In genomic region chr5:74256705-74257104, GRCm38 (mm10) we compare ENCODE assay signal across 20 mouse cellular contexts.
DNase-seq lines count a peak whose midpoint lies in the region; ATAC-seq and TF ChIP-seq lines count a peak whose summit lies in the region.
"Had no signal": no experiment of that assay in that cellular context is flagged by ENCODE, and none has a peak within 500 bp of the region (broad histone marks: within the 10 kb centered on the region; RNA-seq: fewer than 3 reads in every experiment).

No protein-coding gene starts in this region.

- TF ChIP-seq POLR2A in kidney, adult 2 months (IDR thresholded peaks at IDR 0.05; ENCODE audit: low read depth, low read length) = no peak
- TF ChIP-seq POLR2A in liver, adult 2 months (IDR thresholded peaks at IDR 0.05; ENCODE audit: extremely low read depth, insufficient read depth, low read length) = no peak

- H3K9me3 ChIP-seq in liver, postnatal 0 days (ENCODE audit: low read length) = no peaks in the 10 kb centered on the region
- no peaks in the 10 kb centered on the region for H3K9me3 ChIP-seq in heart, embryonic 16.5 days (replicated peaks; ENCODE audit: control insufficient read depth, low read length)
- H3K9me3 ChIP-seq in forebrain, postnatal 0 days (ENCODE audit: low read length) = no peaks in the 10 kb centered on the region
- H3K9me3 ChIP-seq: embryonic facial prominence, embryonic 15.5 days; limb, embryonic 15.5 days; midbrain, embryonic 10.5 days had no signal

- no peak for ATAC-seq in liver, postnatal 0 days
- ATAC-seq in heart, embryonic 16.5 days (replicated peaks; ENCODE audit: extremely low read depth, insufficient read depth, low FRiP score) = no peak
- no peak for ATAC-seq in forebrain, postnatal 0 days
- ATAC-seq: forebrain, embryonic 16.5 days; hindbrain, embryonic 16.5 days; intestine, embryonic 16.5 days had no signal

- no peak overlapping the region for H3K9ac ChIP-seq in liver, adult 2 months (ENCODE audit: low read depth, low read length)
- no peak overlapping the region for H3K9ac ChIP-seq in liver, postnatal 0 days (replicated peaks)
- H3K9ac ChIP-seq in heart, embryonic 16.5 days (ENCODE audit: low read length) = 0 out of 2 replicates have a peak overlapping the region, but pooled peaks have one; percentile 6
- no peak overlapping the region for H3K9ac ChIP-seq in forebrain, postnatal 0 days
- H3K9ac ChIP-seq: embryonic facial prominence, embryonic 15.5 days; limb, embryonic 15.5 days had no signal

- no peak overlapping the region for H3K4me3 ChIP-seq in kidney, adult 2 months (ENCODE audit: insufficient read depth, low read depth, low read length)
- no peak overlapping the region for H3K4me3 ChIP-seq in liver, adult 2 months (ENCODE audit: insufficient read depth, low read depth, low read length)
- no peak overlapping the region for H3K4me3 ChIP-seq in liver, postnatal 0 days (ENCODE audit: low read depth, low read length)
- H3K4me3 ChIP-seq in heart, embryonic 16.5 days (ENCODE audit: low read length) = no peak overlapping the region
- no peak overlapping the region for H3K4me3 ChIP-seq in forebrain, postnatal 0 days (ENCODE audit: low read depth, low read length)
- H3K4me3 ChIP-seq: embryonic facial prominence, embryonic 15.5 days; limb, embryonic 15.5 days; midbrain, embryonic 10.5 days had no signal

- TF ChIP-seq EP300 in liver, postnatal 0 days (IDR thresholded peaks at IDR 0.05; ENCODE audit: low read depth) = no peak

- WGBS in kidney, adult 2 months = 59% methylated on average over 4 of the region's 4 CpGs
- WGBS in liver, adult 2 months = 85% methylated on average over 4 of the region's 4 CpGs
- WGBS in liver, postnatal 0 days (ENCODE audit: insufficient replicate concordance) = 55% methylated on average over 4 of the region's 4 CpGs
- WGBS in heart, embryonic 16.5 days = 34% methylated on average over 4 of the region's 4 CpGs
- WGBS in forebrain, postnatal 0 days = 73% methylated on average over 4 of the region's 4 CpGs

- no peaks in the 10 kb centered on the region for H3K36me3 ChIP-seq in kidney, adult 2 months (ENCODE audit: control insufficient read depth, insufficient read depth, low read length)
- H3K36me3 ChIP-seq in liver, adult 2 months (ENCODE audit: control insufficient read depth, insufficient read depth, low read length) = no peaks in the 10 kb centered on the region
- no peaks in the 10 kb centered on the region for H3K36me3 ChIP-seq in liver, postnatal 0 days (replicated peaks; ENCODE audit: insufficient read depth, low read length)
- H3K36me3 ChIP-seq in heart, embryonic 16.5 days (ENCODE audit: control insufficient read depth, insufficient read depth) = no peaks in the 10 kb centered on the region
- no peaks in the 10 kb centered on the region for H3K36me3 ChIP-seq in forebrain, postnatal 0 days (ENCODE audit: insufficient read depth)
- H3K36me3 ChIP-seq: embryonic facial prominence, embryonic 15.5 days; limb, embryonic 15.5 days; midbrain, embryonic 10.5 days had no signal

- no peak overlapping the region for H3K27ac ChIP-seq in kidney, adult 2 months (ENCODE audit: insufficient read depth, low read depth, low read length)
- H3K27ac ChIP-seq in liver, adult 2 months (replicated peaks; ENCODE audit: insufficient read depth, low read depth, low read length) = no peak overlapping the region
- no peak overlapping the region for H3K27ac ChIP-seq in liver, postnatal 0 days (ENCODE audit: low read depth)
- peak overlapping the region; percentile 86 for H3K27ac ChIP-seq in heart, embryonic 16.5 days (ENCODE audit: low read length)
- H3K27ac ChIP-seq in forebrain, postnatal 0 days (ENCODE audit: low read depth, low read length) = no peak overlapping the region
- H3K27ac ChIP-seq: embryonic facial prominence, embryonic 15.5 days; limb, embryonic 15.5 days; midbrain, embryonic 10.5 days had no signal

- peak; percentile 28 for DNase-seq in gastrocnemius, postnatal 25 days
- DNase-seq in gastrocnemius, postnatal 36 days = no peak
- peak; percentile 28 for DNase-seq in kidney, adult 2 months
- no peak for DNase-seq in kidney, adult 8-10 months
- DNase-seq in liver, adult 2 months (ENCODE audit: extremely low read depth, low read depth, low spot score) = peak; percentile 18
- no peak for DNase-seq in liver, postnatal 0 days
- no peak for DNase-seq in forebrain, postnatal 0 days
- DNase-seq: adrenal gland, postnatal 25 days; cerebellum, adult 11-12 months; cerebellum, postnatal 36 days; lung, postnatal 4 days; thymus, postnatal 25 days had no signal

- no peak overlapping the region for H3K4me2 ChIP-seq in liver, postnatal 0 days (ENCODE audit: low read depth, low read length)
- 0 out of 2 replicates have a peak overlapping the region, but pooled peaks have one; percentile 23 for H3K4me2 ChIP-seq in heart, embryonic 16.5 days (ENCODE audit: low read depth, low read length)
- no peak overlapping the region for H3K4me2 ChIP-seq in forebrain, postnatal 0 days (ENCODE audit: low read depth)
- H3K4me2 ChIP-seq: embryonic facial prominence, embryonic 15.5 days; limb, embryonic 15.5 days had no signal

- H3K4me1 ChIP-seq in kidney, adult 2 months (ENCODE audit: control insufficient read depth, insufficient read depth, low read length) = no peaks in the 10 kb centered on the region
- H3K4me1 ChIP-seq in liver, adult 2 months (ENCODE audit: control insufficient read depth, insufficient read depth, low read length) = peaks cover 4% of the 10 kb centered on the region
- peaks cover 5% of the 10 kb centered on the region; the same call in 1 of the 2 replicates for H3K4me1 ChIP-seq in liver, postnatal 0 days (ENCODE audit: insufficient read depth)
- H3K4me1 ChIP-seq in heart, embryonic 16.5 days (ENCODE audit: control insufficient read depth, insufficient read depth, low read length) = peaks cover 39% of the 10 kb centered on the region
- peaks cover 11% of the 10 kb centered on the region for H3K4me1 ChIP-seq in forebrain, postnatal 0 days (ENCODE audit: insufficient read depth)

- intact Hi-C loops in gastrocnemius, postnatal 36 days (cut with DNase I) = loop anchor here (5.0 kb wide), 1 partner anchor 54 kb away; no protein-coding TSS in a partner anchor

- H3K79me2 ChIP-seq in liver, adult 2 months (ENCODE audit: control insufficient read depth, insufficient read depth, low read length) = no peaks in the 10 kb centered on the region

- no peaks in the 10 kb centered on the region for H3K27me3 ChIP-seq in kidney, adult 2 months (replicated peaks; ENCODE audit: control insufficient read depth, insufficient read depth, low read length)
- no peaks in the 10 kb centered on the region for H3K27me3 ChIP-seq in liver, adult 2 months (ENCODE audit: control insufficient read depth, insufficient read depth, low read length)
- H3K27me3 ChIP-seq in liver, postnatal 0 days (ENCODE audit: insufficient read depth, low read length) = no peaks in the 10 kb centered on the region
- H3K27me3 ChIP-seq in heart, embryonic 16.5 days (ENCODE audit: control insufficient read depth, insufficient read depth, low read length) = no peaks in the 10 kb centered on the region
- no peaks in the 10 kb centered on the region for H3K27me3 ChIP-seq in forebrain, postnatal 0 days (ENCODE audit: insufficient read depth, low read length)
- H3K27me3 ChIP-seq: CH12.LX; embryonic facial prominence, embryonic 15.5 days; limb, embryonic 15.5 days had no signal

- no peak for TF ChIP-seq CTCF in kidney, adult 2 months (conservative IDR thresholded peaks at IDR 0.05; ENCODE audit: insufficient read depth, insufficient read length, low read depth, low read length)
- TF ChIP-seq CTCF in liver, adult 2 months (IDR thresholded peaks at IDR 0.05; ENCODE audit: low read depth, low read length) = no peak
- TF ChIP-seq CTCF in liver, postnatal 0 days (IDR thresholded peaks at IDR 0.05; ENCODE audit: low read depth) = no peak
- TF ChIP-seq CTCF in forebrain, postnatal 0 days (IDR thresholded peaks at IDR 0.05; ENCODE audit: low read depth) = no peak

Comparison
In these comparisons a context has a peak if more than half of its experiments do, and no peak if none do; other contexts are left out.
1. DNase-seq: peak in gastrocnemius, postnatal 25 days (single experiment), kidney, adult 2 months (single experiment) and liver, adult 2 months (single experiment); none in gastrocnemius, postnatal 36 days (0 of 2), kidney, adult 8-10 months (0 of 2), liver, postnatal 0 days (single experiment) and forebrain, postnatal 0 days (single experiment).